Mouse (Mus musculus) adrenal gland, postnatal 10 days (tissue): ENCODE data around the gene Hsh2d. TPM values are rescaled to one million over a fixed set of nuclear protein-coding genes. Genes with fewer than 3 reads are reported as not detected.
A peak's percentile ranks its signal among the peaks of the same experiment; 100 is the strongest.

Experiments
- DNase-seq: peaks from one replicate; pipeline ENCODE4 v3.0.0; 2021; ENCODE audit warnings: mixed read lengths
- total RNA-seq, 2 experiments: library from RNA; stranded (reverse); gene quantifications; 2 replicates each; pipeline ENCODE4 v1.2.3; 2021

Hsh2d gene
- total RNA-seq, 2 experiments from 2014 or later = 0.21 to 0.27 TPM

DNA sequence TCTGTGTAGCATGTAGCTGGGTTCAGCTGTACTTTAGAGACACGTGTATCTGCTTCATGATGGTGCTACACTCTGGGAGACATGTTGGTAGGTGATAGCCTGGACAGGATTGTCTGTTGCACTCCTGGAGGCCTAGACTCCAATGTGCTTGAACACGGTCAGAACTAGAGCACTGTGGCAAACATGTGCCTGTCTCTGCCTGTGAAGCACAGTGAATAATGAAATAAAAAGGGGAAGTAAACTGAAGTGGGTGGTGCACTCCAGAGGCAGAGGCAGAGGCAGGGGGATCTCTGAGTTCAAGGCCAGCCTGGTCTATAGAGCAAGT, 739 bp downstream of the Hsh2d start:
- no peak for DNase-seq

DNA sequence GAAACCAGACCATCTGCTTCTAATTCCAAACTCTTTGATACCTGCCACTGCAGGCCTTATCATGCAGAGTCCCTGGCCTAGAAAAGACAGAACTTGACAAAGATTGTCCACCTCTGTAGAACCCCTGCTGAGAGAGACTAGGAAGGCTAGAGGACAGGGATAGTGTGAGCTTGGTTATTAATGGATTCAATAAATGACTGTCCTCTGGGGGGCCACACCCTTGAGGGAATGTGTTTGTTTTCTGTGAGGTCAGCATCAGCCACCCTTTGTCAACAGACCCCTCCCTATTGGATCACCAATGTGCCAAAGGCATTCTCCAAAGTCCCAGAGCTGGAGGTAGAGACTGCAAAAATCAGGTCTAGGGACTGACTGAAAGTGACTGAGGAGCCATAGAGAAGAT, 2.6 kb downstream of the Hsh2d start:
- no peak for DNase-seq

DNA sequence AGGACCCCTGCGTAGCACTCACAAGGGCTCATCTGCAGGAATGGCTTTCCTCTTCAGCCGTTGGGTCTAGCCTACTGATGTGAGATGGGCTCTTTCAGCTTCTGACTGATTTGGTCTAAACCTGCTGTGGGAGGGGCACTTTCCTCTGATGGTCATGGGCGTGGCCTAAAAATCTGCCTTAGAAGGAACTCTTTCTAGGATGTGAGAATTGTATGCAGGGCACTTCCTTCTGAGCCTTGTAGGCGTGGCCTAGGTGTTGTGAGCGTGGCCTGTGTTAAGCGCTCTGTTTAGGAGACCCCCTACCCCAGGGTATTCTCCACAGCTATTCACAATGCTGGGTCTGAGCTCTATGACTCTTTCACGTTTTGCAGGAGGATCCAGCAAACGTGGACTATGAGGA, 8.6 kb downstream of the Hsh2d start:
- no peak for DNase-seq

DNA sequence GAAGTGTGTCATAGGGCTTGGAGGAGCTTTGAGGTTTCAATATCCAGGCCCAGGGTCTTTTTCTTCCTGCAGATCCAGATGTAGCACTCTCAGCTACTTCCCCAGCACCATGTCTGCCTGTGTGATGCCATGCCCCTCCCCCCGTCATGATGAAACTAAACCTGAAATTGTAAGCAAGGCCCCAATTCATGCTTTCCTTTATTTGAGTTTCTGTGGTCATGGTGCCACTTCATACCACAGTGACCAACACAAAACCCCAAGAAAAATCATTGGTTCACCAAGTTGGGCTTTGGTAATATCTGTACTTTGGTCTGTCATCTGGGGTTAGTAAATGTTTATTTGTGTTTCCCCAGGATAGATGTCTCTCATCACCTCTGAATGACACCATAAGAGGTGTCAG, 19.1 kb downstream of the Hsh2d start:
- no peak for DNase-seq

- DNase-seq = no peak
Observed at GRCm38 (mm10) chr8:72210222-72210621, 20.8 kb downstream of the Hsh2d start.

- DNase-seq = no peak
Observed at GRCm38 (mm10) chr8:72210710-72211109, 21.3 kb downstream of the Hsh2d start.

DNA sequence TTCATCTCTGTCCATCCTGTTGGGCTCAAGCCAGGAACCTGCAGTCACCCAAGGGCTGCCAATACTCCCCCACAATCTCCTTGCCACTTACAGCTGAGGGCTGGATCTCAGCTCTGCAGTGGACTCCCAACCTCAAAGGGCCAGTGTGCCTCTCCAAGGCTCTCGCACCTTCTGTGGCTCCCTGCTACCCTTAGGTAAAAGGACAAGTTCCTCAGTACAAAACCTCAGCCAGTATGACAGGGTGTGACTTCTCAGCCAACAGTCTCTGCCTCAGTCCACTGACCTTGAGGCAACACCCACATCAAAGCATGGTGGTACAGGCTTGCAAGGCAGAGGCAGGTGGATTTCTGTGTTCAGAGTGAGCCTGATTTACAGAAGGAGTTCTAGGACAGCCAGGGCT, 22.4 kb downstream of the Hsh2d start:
- DNase-seq = no peak

- DNase-seq = no peak
Observed at GRCm38 (mm10) chr8:72212751-72213150, 23.3 kb downstream of the Hsh2d start, which contains the start of gene Cib3. TSS of gene Cib3 (minus strand) at chr8:72212837.

GRCm38 (mm10) chr8:72213536-72213935, 24.1 kb downstream of the Hsh2d start, which contains the start of gene Gm11034:
TSS of gene Gm11034 (minus strand) at chr8:72213636.
- no peak for DNase-seq

GRCm38 (mm10) chr8:72215060-72215459, 25.6 kb downstream of the Hsh2d start:
- DNase-seq = peak; percentile 16

DNA sequence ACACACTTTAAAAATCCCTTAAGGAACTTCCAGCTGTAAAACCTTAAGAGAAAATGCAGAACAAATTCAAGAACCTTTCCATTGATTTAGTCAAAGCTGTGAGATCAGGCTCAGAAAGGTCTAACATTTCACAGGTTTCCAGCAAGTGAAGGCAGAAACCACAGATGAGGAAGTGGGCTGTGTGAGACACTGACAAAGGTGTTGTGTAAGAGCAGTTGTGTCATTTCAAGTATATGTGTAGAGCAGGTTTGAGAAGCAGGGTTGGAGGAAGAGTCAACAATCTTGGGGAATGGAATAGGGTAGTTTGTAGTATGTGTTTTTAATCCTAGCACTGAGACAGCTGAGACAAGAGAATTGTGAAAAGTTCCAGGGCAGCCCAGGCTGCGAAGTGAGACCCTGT, 26.4 kb downstream of the Hsh2d start:
- no peak for DNase-seq

- no peak for DNase-seq
Observed at GRCm38 (mm10) chr8:72218781-72219540, 29.5 kb downstream of the Hsh2d start.

GRCm38 (mm10) chr8:72219541-72220363, 30.3 kb downstream of the Hsh2d start, which contains the start of gene Fam32a:
TSS of gene Fam32a (plus strand) at chr8:72219730.
- peak; percentile 91 for DNase-seq

DNA sequence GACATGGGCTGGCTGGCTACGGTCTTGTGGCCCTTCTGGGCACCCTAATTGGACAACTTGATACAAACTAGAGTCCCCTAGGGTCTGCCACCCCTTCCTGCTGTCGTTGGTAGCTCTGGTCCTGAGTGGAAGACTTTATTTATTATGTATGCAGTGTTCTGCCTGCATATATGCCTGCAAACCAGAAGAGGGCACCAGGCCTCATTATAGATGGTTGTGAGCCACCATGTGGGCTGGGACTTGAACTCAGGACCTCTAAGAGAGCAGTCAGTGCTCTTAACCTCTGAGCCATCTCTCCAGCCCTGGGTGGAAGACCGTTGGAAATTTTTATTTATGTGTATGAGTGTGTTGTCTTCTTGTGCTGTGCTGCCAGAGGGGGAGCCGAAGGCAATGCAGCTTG, 31.3 kb downstream of the Hsh2d start:
- DNase-seq = no peak

DNA sequence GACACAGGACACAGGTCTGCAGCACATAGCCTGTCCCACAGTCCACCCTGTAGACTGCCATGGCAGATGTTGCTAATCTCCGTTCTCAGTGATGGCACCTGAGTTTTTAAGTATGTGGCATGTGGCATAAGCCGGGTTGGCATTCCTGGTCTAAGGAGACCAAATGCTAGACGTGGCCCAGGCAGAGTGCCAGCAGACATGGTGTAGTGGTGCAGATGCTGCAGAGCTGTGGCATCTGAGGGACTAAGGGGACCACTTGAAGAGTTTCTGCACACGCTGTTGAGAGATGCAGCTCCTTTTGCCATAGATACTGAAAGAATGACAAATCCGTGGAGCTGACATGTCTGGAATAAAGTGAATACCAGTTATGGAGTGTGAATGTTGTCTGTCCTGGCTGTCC, 33.2 kb downstream of the Hsh2d start:
- DNase-seq = no peak

DNA sequence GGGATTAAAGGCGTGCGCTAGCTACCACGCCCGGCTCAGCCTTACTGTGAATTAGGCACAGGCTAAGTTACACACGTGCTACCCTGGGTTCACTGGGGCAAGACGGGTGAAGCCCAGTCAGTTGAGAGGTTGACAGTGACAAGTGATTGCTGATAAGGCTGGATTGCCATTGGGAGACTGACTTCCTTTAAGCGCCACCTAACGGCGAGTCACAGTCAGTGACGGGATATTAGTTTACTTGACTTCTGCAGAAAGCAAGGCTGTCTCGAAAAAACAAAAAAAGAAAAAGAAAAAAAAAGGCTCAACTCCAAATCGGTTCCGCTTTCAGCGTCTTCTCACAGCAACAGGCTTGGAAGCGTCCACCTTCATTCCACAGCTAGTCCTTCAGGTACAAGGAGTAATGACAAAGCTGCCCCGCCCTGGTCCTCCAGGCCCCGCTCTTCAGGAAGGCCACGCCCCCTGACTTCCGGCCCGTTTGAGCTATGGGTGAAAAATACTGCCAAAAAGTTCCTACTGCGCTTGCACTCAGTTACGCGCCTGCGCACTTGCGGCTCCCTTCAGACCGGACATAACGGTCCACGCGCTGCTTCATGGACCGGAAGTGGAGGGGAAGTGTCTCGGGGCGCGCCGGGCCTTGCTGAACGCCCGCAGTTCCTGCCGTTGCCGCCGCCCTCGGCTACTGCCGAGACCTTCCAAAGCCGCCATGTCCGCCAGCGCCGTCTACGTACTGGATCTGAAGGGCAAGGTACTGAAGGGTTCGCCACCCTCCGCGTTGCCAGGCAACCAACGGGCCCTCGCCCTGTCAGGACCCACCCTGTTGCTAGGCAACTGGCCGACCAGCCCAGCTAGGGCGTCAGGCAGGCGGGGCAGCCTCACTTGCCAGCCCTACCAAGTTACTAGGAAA, 50.3 kb downstream of the Hsh2d start, which contains the start of gene Ap1m1:
Gene Ap1m1, plus strand, starts transcription at position 520 of the 904 bp plus-strand sequence.
- DNase-seq = peak; percentile 97

GRCm38 (mm10) chr8:72240403-72240763, 50.9 kb downstream of the Hsh2d start:
- no peak for DNase-seq

DNA sequence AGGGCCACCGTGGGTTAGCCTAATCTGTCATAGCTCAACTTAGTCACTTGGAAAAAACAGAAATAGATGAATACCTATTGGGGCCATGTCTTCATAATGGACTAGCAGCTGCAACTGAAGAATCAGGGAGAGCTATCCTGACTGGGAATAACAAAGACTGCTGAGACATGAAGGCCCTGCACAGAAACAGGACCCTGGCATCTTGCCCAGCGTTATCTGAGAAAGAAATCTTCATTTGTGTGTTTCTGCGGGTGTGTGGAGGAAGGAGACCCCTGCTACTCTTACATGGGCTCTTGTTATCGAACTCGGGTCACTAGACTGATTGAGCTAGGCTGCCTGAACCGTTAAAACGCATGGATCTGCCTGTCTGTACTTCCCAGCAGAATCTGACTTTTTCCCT, 51.5 kb downstream of the Hsh2d start:
- no peak for DNase-seq

GRCm38 (mm10) chr8:72242226-72242625, 52.8 kb downstream of the Hsh2d start:
- DNase-seq = peak; percentile 44

DNA sequence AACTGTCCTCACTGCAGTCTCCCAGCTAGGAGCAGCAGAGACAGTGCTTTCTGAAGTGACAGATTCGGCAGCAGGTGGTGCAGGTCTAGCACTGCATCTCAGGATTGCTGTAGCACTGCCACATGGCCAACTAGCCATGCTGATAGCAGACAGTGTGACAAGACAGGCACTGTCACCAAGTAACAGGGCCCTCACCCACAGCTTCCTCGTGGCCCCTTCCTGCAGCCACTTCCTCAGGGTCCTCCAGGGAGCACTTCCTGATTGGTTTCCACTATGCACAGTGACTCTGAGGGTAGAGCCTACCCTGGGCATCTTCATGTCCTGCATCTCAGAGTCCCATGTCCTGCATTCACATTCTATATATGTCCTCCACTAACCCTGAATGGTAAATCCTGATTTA, 55.2 kb downstream of the Hsh2d start:
- DNase-seq = no peak
